Mouse (Mus musculus) lung, postnatal 0 days (tissue): ENCODE data around the gene Crxos. TPM values are rescaled to one million over a fixed set of nuclear protein-coding genes. Genes with fewer than 3 reads are reported as not detected.

Source experiments
- ATAC-seq: fragments of 200-750 bp; cut with Nextera tagmentation; 2 replicates; pipeline ENCODE4 v1.8.0; 2017; ENCODE audit warnings: moderate library complexity
- DNase-seq: peaks from one replicate; pipeline ENCODE4 v3.0.0-alpha.2; 2016; ENCODE audit warnings: low spot score
- H3K27ac ChIP-seq: fragments of 300-500 bp; sonication (generic); 2 replicates; pipeline ENCODE4 v1.5.1; 2014; ENCODE audit warnings: antibody characterized with exemption, mild to moderate bottlenecking, low read length, mixed read lengths
- H3K27me3 ChIP-seq: fragments of 300-500 bp; sonication (generic); replicated peaks from 2 replicates; pipeline ENCODE4 v1.6.1; 2014; ENCODE audit warnings: low read length, mixed read lengths; ENCODE audit not compliant: insufficient read depth
- H3K36me3 ChIP-seq: fragments of 300-500 bp; sonication (generic); 2 replicates; pipeline ENCODE4 v1.6.1; 2014; ENCODE audit warnings: low read length, mixed read lengths; ENCODE audit not compliant: insufficient read depth
- H3K4me1 ChIP-seq: fragments of 300-500 bp; sonication (generic); 2 replicates; pipeline ENCODE4 v1.6.1; 2014; ENCODE audit warnings: antibody characterized with exemption, low read depth, low read length, mixed read lengths; ENCODE audit not compliant: insufficient read depth
- H3K4me2 ChIP-seq: fragments of 300-500 bp; sonication (generic); replicated peaks from 2 replicates; pipeline ENCODE4 v1.6.1; 2014; ENCODE audit warnings: low read depth, mild to moderate bottlenecking, low read length, moderate library complexity, mixed read lengths
- H3K4me3 ChIP-seq: fragments of 300-500 bp; sonication (generic); 2 replicates; pipeline ENCODE4 v1.5.1; 2014; ENCODE audit warnings: low read depth, low read length
- H3K9ac ChIP-seq: fragments of 300-500 bp; sonication (generic); replicated peaks from 2 replicates; pipeline ENCODE4 v1.6.1; 2014; ENCODE audit warnings: low read depth, mild to moderate bottlenecking
- H3K9me3 ChIP-seq: fragments of 300-500 bp; sonication (generic); 2 replicates; pipeline ENCODE4 v1.6.1; 2016; ENCODE audit warnings: low read length, mixed read lengths
- CTCF ChIP-seq: IDR thresholded peaks from 2 replicates; pipeline ENCODE4 v1.5.1; 2016; ENCODE audit warnings: antibody characterized with exemption, mild to moderate bottlenecking
- EP300 ChIP-seq: IDR thresholded peaks from 2 replicates; pipeline ENCODE4 v1.6.1; 2016; ENCODE audit warnings: antibody characterized with exemption, mild to moderate bottlenecking, control low read depth
- WGBS: fragments of 180-500 bp; shearing (Covaris S2); extraction: QIAGEN DNeasy Blood & Tissue Kit; methylation state at CpG from one replicate; pipeline ENCODE4 v1.1.7; 2014; 5-methylcytosine and 5-hydroxymethylcytosine counted together
- polyA plus RNA-seq: library from polyadenylated mRNA; unstranded; fragments of >200 nt; fragmentation: Nextera tagmentation; extraction: Ambion mirVana; gene quantifications from 2 replicates; pipeline ENCODE4 v1.2.1, GENCODE M21; 2015

Gene Crxos
- polyA plus RNA-seq, 1 experiment from 2014 or later, result not detected

GRCm38 (mm10) chr7:15916996-15917395, 34.6 kb downstream of the Crxos start:
- 55% methylated on average over 4 of the region's 4 CpGs for WGBS
- H3K27ac ChIP-seq, result no peak overlapping the region
- DNase-seq (no peak), ATAC-seq (no peak)
- H3K4me1 ChIP-seq, result peaks cover 13% of the 10 kb centered on the region
- H3K4me3 ChIP-seq, result no peak overlapping the region
- H3K4me2 ChIP-seq, result no peak overlapping the region
- H3K9ac ChIP-seq, result no peak overlapping the region
- peaks cover 10% of the 10 kb centered on the region; the same call in 1 of the 2 replicates for H3K36me3 ChIP-seq
- H3K9me3 ChIP-seq, result no peaks in the 10 kb centered on the region
- no peaks in the 10 kb centered on the region for H3K27me3 ChIP-seq
- TF ChIP-seq EP300 (no peak), CTCF (no peak)

- DNase-seq (no peak), ATAC-seq (no peak)
- Histone ChIP-seq H3K27ac (no peak overlapping the region), H3K9me3 (no peaks in the 10 kb centered on the region), H3K36me3 (peaks cover 10% of the 10 kb centered on the region; the same call in 1 of the 2 replicates), H3K4me2 (no peak overlapping the region), H3K9ac (no peak overlapping the region), H3K27me3 (no peaks in the 10 kb centered on the region), H3K4me3 (no peak overlapping the region), H3K4me1 (peaks cover 17% of the 10 kb centered on the region)
- TF ChIP-seq EP300, result no peak
- TF ChIP-seq CTCF, result no peak
These were observed 36.0 kb downstream of the Crxos start for GRCm38 (mm10) chr7:15918371-15918770.

- WGBS, result 90% methylated on average over 9 of the region's 9 CpGs
- no peak overlapping the region for H3K9ac ChIP-seq
- no peaks in the 10 kb centered on the region for H3K27me3 ChIP-seq
- no peaks in the 10 kb centered on the region for H3K9me3 ChIP-seq
- ATAC-seq, result no peak
- H3K36me3 ChIP-seq, result peaks cover 10% of the 10 kb centered on the region; the same call in 1 of the 2 replicates
- H3K27ac ChIP-seq, result no peak overlapping the region
- no peak overlapping the region for H3K4me2 ChIP-seq
- peaks cover 17% of the 10 kb centered on the region for H3K4me1 ChIP-seq
- TF ChIP-seq EP300, result no peak
- no peak for TF ChIP-seq CTCF
- H3K4me3 ChIP-seq, result no peak overlapping the region
- no peak for DNase-seq
These were observed 37.5 kb downstream of the Crxos start for GRCm38 (mm10) chr7:15919947-15920346.

GRCm38 (mm10) chr7:15920645-15921190, 38.3 kb downstream of the Crxos start:
- peaks cover 17% of the 10 kb centered on the region for H3K4me1 ChIP-seq
- peak overlapping the region; percentile 75 for H3K4me2 ChIP-seq
- H3K9me3 ChIP-seq, result no peaks in the 10 kb centered on the region
- H3K4me3 ChIP-seq, result peak overlapping the region; percentile 72
- no peak overlapping the region for H3K27ac ChIP-seq
- WGBS, result 77% methylated on average over 6 of the region's 6 CpGs
- no peaks in the 10 kb centered on the region for H3K27me3 ChIP-seq
- no peak for TF ChIP-seq EP300
- no peak for TF ChIP-seq CTCF
- ATAC-seq (no peak), DNase-seq (no peak)
- 0 out of 2 replicates have a peak overlapping the region, but pooled peaks have one; percentile 12 for H3K9ac ChIP-seq
- peaks cover 10% of the 10 kb centered on the region; the same call in 1 of the 2 replicates for H3K36me3 ChIP-seq

- WGBS, result 0% methylated on average over 10 of the region's 10 CpGs
- H3K4me2 ChIP-seq, result peak overlapping the region; percentile 75
- DNase-seq (peak; percentile 72), ATAC-seq (peak; percentile 62)
- peak overlapping the region; percentile 88 for H3K27ac ChIP-seq
- H3K4me3 ChIP-seq, result peak overlapping the region; percentile 72
- H3K27me3 ChIP-seq, result no peaks in the 10 kb centered on the region
- H3K36me3 ChIP-seq, result peaks cover 10% of the 10 kb centered on the region; the same call in 1 of the 2 replicates
- H3K9ac ChIP-seq, result peak overlapping the region; percentile 84
- H3K4me1 ChIP-seq, result peaks cover 17% of the 10 kb centered on the region
- H3K9me3 ChIP-seq, result no peaks in the 10 kb centered on the region
- TF ChIP-seq CTCF (no peak), EP300 (peak; percentile 13; the same call in 1 of the 2 replicates)
These were observed 39.4 kb downstream of the Crxos start for GRCm38 (mm10) chr7:15921796-15922195.

GRCm38 (mm10) chr7:15922220-15922773, 39.9 kb downstream of the Crxos start, which contains the start of gene Selenow:
Gene Selenow (minus strand): TSS chr7:15922402.
- Histone ChIP-seq H3K27ac (peak within 1 kb of the TSS; percentile 88), H3K4me1 (peaks cover 17% of the 10 kb centered on the region), H3K27me3 (no peaks in the 10 kb centered on the region), H3K9ac (peak within 1 kb of the TSS; percentile 84), H3K9me3 (no peaks in the 10 kb centered on the region), H3K4me2 (peak within 1 kb of the TSS; percentile 75), H3K36me3 (peaks cover 10% of the 10 kb centered on the region; the same call in 1 of the 2 replicates), H3K4me3 (peak within 1 kb of the TSS; percentile 72)
- DNase-seq, result peak; percentile 97
- WGBS, result 1% methylated on average over 33 of the region's 33 CpGs
- peak; percentile 98 for ATAC-seq
- TF ChIP-seq EP300 (0 out of 2 replicates have a peak, but pooled peaks have one; percentile 3), CTCF (no peak)
